Mouse (Mus musculus): Measurements from ENCODE around the gene Pgpep1.

GRCm38 (mm10) chr8:70602139-70602811, 57.9 kb downstream of the Pgpep1 start:
- TF ChIP-seq CTCF (conservative IDR thresholded peaks at IDR 0.05; ENCODE audit: low read length), result no peak
- TF ChIP-seq POU5F1 (IDR thresholded peaks at IDR 0.05; ENCODE audit: borderline replicate concordance, low read length), result no peak
- no peak for TF ChIP-seq NANOG (IDR thresholded peaks at IDR 0.05; ENCODE audit: borderline replicate concordance, low read length)
